Mouse (Mus musculus) liver, postnatal 0 days (tissue): ENCODE measurements around the gene En2. TPM values are rescaled to one million over a fixed set of nuclear protein-coding genes. Genes with fewer than 3 reads are reported as not detected.

Experiments
- ATAC-seq: fragments of 200-750 bp; cut with Nextera tagmentation; 2 replicates; pipeline ENCODE4 v1.8.0; 2017; ENCODE audit warnings: mild to moderate bottlenecking, moderate library complexity
- DNase-seq: peaks from one replicate; pipeline ENCODE4 v3.0.0-alpha.2; 2016
- H3K27ac ChIP-seq: fragments of 300-500 bp; sonication (generic); 2 replicates; pipeline ENCODE4 v1.5.1; 2014; ENCODE audit warnings: antibody characterized with exemption, moderate library complexity, mild to moderate bottlenecking, low read depth
- H3K27me3 ChIP-seq: fragments of 300-500 bp; sonication (generic); 2 replicates; pipeline ENCODE4 v1.6.1; 2014; ENCODE audit warnings: low read length, control low read depth, mixed read lengths; ENCODE audit not compliant: insufficient read depth
- H3K36me3 ChIP-seq: fragments of 300-500 bp; sonication (generic); replicated peaks from 2 replicates; pipeline ENCODE4 v1.6.1; 2014; ENCODE audit warnings: mild to moderate bottlenecking, control low read depth, low read length, moderate library complexity, mixed read lengths; ENCODE audit not compliant: insufficient read depth
- H3K4me1 ChIP-seq: fragments of 300-500 bp; sonication (generic); 2 replicates; pipeline ENCODE4 v1.6.1; 2014; ENCODE audit warnings: antibody characterized with exemption, mild to moderate bottlenecking, control low read depth; ENCODE audit not compliant: insufficient read depth
- H3K4me2 ChIP-seq: fragments of 300-500 bp; sonication (generic); 2 replicates; pipeline ENCODE4 v1.6.1; 2014; ENCODE audit warnings: low read depth, mild to moderate bottlenecking, low read length, moderate library complexity, mixed read lengths
- H3K4me3 ChIP-seq: fragments of 300-500 bp; sonication (generic); 2 replicates; pipeline ENCODE4 v1.5.1; 2014; ENCODE audit warnings: low read depth, low read length
- H3K9ac ChIP-seq: fragments of 300-500 bp; sonication (generic); replicated peaks from 2 replicates; pipeline ENCODE4 v1.6.1; 2014; ENCODE audit warnings: mild to moderate bottlenecking, moderate library complexity
- H3K9me3 ChIP-seq: fragments of 300-500 bp; sonication (generic); 2 replicates; pipeline ENCODE4 v1.6.1; 2016; ENCODE audit warnings: mild to moderate bottlenecking, control low read depth, low read length, mixed read lengths
- CTCF ChIP-seq: sonication (generic); IDR thresholded peaks from 2 replicates; pipeline ENCODE4 v1.5.1; 2016; ENCODE audit warnings: antibody characterized with exemption, low read depth
- EP300 ChIP-seq: IDR thresholded peaks from 2 replicates; pipeline ENCODE4 v1.6.1; 2016; ENCODE audit warnings: antibody characterized with exemption, low read depth, mild to moderate bottlenecking
- WGBS: fragments of 180-500 bp; shearing (Covaris S2); extraction: QIAGEN DNeasy Blood & Tissue Kit; methylation state at CpG from one replicate; pipeline ENCODE4 v1.1.7; 2014; ENCODE audit not compliant: insufficient replicate concordance; 5-methylcytosine and 5-hydroxymethylcytosine counted together
- polyA plus RNA-seq: library from polyadenylated mRNA; unstranded; fragments of >200 nt; fragmentation: Nextera tagmentation; extraction: Ambion mirVana; gene quantifications from 2 replicates; pipeline ENCODE4 v1.2.1, GENCODE M21; 2015

Gene En2
- polyA plus RNA-seq, 1 experiment from 2014 or later = not detected

- Histone ChIP-seq H3K36me3 (no peaks in the 10 kb centered on the region), H3K4me3 (no peak overlapping the region), H3K4me1 (0 out of 2 replicates have a peak, but pooled peaks cover 3% of the 10 kb centered on the region), H3K4me2 (no peak overlapping the region), H3K9ac (no peak overlapping the region), H3K9me3 (no peaks in the 10 kb centered on the region), H3K27me3 (peaks cover 50% of the 10 kb centered on the region), H3K27ac (no peak overlapping the region)
- TF ChIP-seq EP300 = no peak
- no peak for TF ChIP-seq CTCF
- ATAC-seq (no peak), DNase-seq (no peak)
- 31% methylated on average over 4 of the region's 4 CpGs for WGBS
Measured at GRCm38 (mm10) chr5:28206448-28206847, 41.0 kb downstream of the En2 start.

GRCm38 (mm10) chr5:28207043-28207442 is 41.5 kb downstream of the En2 start:
- H3K36me3 ChIP-seq = no peaks in the 10 kb centered on the region
- DNase-seq (no peak), ATAC-seq (no peak)
- WGBS = 53% methylated on average over 4 of the region's 4 CpGs
- TF ChIP-seq CTCF (no peak), EP300 (no peak)
- no peak overlapping the region for H3K4me2 ChIP-seq
- H3K4me3 ChIP-seq = no peak overlapping the region
- no peaks in the 10 kb centered on the region for H3K9me3 ChIP-seq
- peaks cover 55% of the 10 kb centered on the region for H3K27me3 ChIP-seq
- no peak overlapping the region for H3K27ac ChIP-seq
- 0 out of 2 replicates have a peak, but pooled peaks cover 3% of the 10 kb centered on the region for H3K4me1 ChIP-seq
- H3K9ac ChIP-seq = no peak overlapping the region

- H3K27ac ChIP-seq = no peak overlapping the region
- H3K36me3 ChIP-seq = no peaks in the 10 kb centered on the region
- H3K4me3 ChIP-seq = 0 out of 2 replicates have a peak overlapping the region, but pooled peaks have one; percentile 30
- WGBS = 13% methylated on average over 20 of the region's 20 CpGs
- H3K27me3 ChIP-seq = peaks cover 61% of the 10 kb centered on the region
- H3K9ac ChIP-seq = no peak overlapping the region
- ATAC-seq = no peak
- H3K4me2 ChIP-seq = no peak overlapping the region
- DNase-seq = no peak
- H3K4me1 ChIP-seq = 0 out of 2 replicates have a peak, but pooled peaks cover 3% of the 10 kb centered on the region
- TF ChIP-seq EP300 (no peak), CTCF (no peak)
- no peaks in the 10 kb centered on the region for H3K9me3 ChIP-seq
Measured at GRCm38 (mm10) chr5:28208726-28209520, 43.4 kb downstream of the En2 start.

GRCm38 (mm10) chr5:28209549-28210431 is 44.3 kb downstream of the En2 start:
- TF ChIP-seq CTCF (no peak), EP300 (no peak)
- WGBS = under 1% methylated on average over 78 of the region's 80 CpGs
- no peaks in the 10 kb centered on the region for H3K36me3 ChIP-seq

GRCm38 (mm10) chr5:28210591-28211550 is 45.4 kb downstream of the En2 start:
- H3K36me3 ChIP-seq = no peaks in the 10 kb centered on the region
- TF ChIP-seq EP300 (no peak), CTCF (no peak)
- 2% methylated on average over 29 of the region's 29 CpGs for WGBS
- no peak overlapping the region for H3K4me2 ChIP-seq
- H3K27ac ChIP-seq = no peak overlapping the region
- H3K9ac ChIP-seq = no peak overlapping the region
- no peak overlapping the region for H3K4me3 ChIP-seq
- 0 out of 2 replicates have a peak, but pooled peaks cover 3% of the 10 kb centered on the region for H3K4me1 ChIP-seq
- peaks cover 66% of the 10 kb centered on the region for H3K27me3 ChIP-seq
- no peak for DNase-seq
- no peak for ATAC-seq
- no peaks in the 10 kb centered on the region for H3K9me3 ChIP-seq

More at GRCm38 (mm10) chr5:28209549-28210431, 44.3 kb downstream of the En2 start:
- Histone ChIP-seq H3K4me3 (peak overlapping the region; percentile 30), H3K9me3 (no peaks in the 10 kb centered on the region), H3K9ac (no peak overlapping the region), H3K4me2 (peak overlapping the region; percentile 54), H3K27me3 (peaks cover 69% of the 10 kb centered on the region), H3K4me1 (0 out of 2 replicates have a peak, but pooled peaks cover 3% of the 10 kb centered on the region), H3K27ac (no peak overlapping the region)
- ATAC-seq (no peak), DNase-seq (no peak)
